Mouse (Mus musculus) neural tube, embryonic 11.5 days (tissue): ENCODE data around the gene Camta1. TPM values are rescaled to one million over a fixed set of nuclear protein-coding genes. Genes with fewer than 3 reads are reported as not detected.

Source experiments
- ATAC-seq: fragments of 200-750 bp; cut with Nextera tagmentation; 2 replicates; pipeline ENCODE4 v1.8.0; 2017; ENCODE audit warnings: moderate number of reproducible peaks, mild to moderate bottlenecking, moderate TSS enrichment, moderate library complexity; ENCODE audit not compliant: insufficient read depth, low FRiP score, low TSS enrichment
- DNase-seq: peaks from one replicate; pipeline ENCODE4 v3.0.0-alpha.2; 2015; ENCODE audit warnings: low spot score
- H3K27ac ChIP-seq: fragments of 300-500 bp; sonication (generic); 2 replicates; pipeline ENCODE4 v1.5.1; 2014; ENCODE audit warnings: low read depth, mild to moderate bottlenecking, low read length
- H3K27me3 ChIP-seq: fragments of 300-500 bp; sonication (generic); 2 replicates; pipeline ENCODE4 v1.6.1; 2014; ENCODE audit warnings: mild to moderate bottlenecking, low read length, mixed read lengths; ENCODE audit not compliant: control insufficient read depth, insufficient read depth
- H3K36me3 ChIP-seq: fragments of 300-500 bp; sonication (generic); 2 replicates; pipeline ENCODE4 v1.6.1; 2014; ENCODE audit warnings: mild to moderate bottlenecking, low read length, moderate library complexity, mixed read lengths; ENCODE audit not compliant: control insufficient read depth, insufficient read depth
- H3K4me1 ChIP-seq: fragments of 300-500 bp; sonication (generic); 2 replicates; pipeline ENCODE4 v1.6.1; 2014; ENCODE audit warnings: low read length, mixed read lengths; ENCODE audit not compliant: control insufficient read depth, insufficient read depth
- H3K4me2 ChIP-seq: fragments of 300-500 bp; sonication (generic); 2 replicates; pipeline ENCODE4 v1.6.1; 2014; ENCODE audit warnings: low read depth, mild to moderate bottlenecking, moderate library complexity
- H3K4me3 ChIP-seq: fragments of 300-500 bp; sonication (generic); 2 replicates; pipeline ENCODE4 v1.5.1; 2014; ENCODE audit warnings: low read depth, low read length
- H3K9ac ChIP-seq: fragments of 300-500 bp; sonication (generic); 2 replicates; pipeline ENCODE4 v1.6.1; 2014; ENCODE audit warnings: mild to moderate bottlenecking, low read length
- H3K9me3 ChIP-seq: fragments of 300-500 bp; sonication (generic); 2 replicates; pipeline ENCODE4 v1.6.1; 2016; ENCODE audit warnings: low read length; ENCODE audit not compliant: control insufficient read depth
- WGBS: fragments of 180-500 bp; shearing (Covaris S2); extraction: QIAGEN DNeasy Blood & Tissue Kit; methylation state at CpG from one replicate; pipeline ENCODE4 v1.1.7; 2014; 5-methylcytosine and 5-hydroxymethylcytosine counted together
- polyA plus RNA-seq: library from polyadenylated mRNA; unstranded; fragments of >200 nt; fragmentation: Nextera tagmentation; extraction: Ambion mirVana; gene quantifications from 2 replicates; pipeline ENCODE4 v1.2.1, GENCODE M21; 2014

Camta1 gene
- polyA plus RNA-seq, 1 experiment from 2014 or later = 131 TPM

DNA sequence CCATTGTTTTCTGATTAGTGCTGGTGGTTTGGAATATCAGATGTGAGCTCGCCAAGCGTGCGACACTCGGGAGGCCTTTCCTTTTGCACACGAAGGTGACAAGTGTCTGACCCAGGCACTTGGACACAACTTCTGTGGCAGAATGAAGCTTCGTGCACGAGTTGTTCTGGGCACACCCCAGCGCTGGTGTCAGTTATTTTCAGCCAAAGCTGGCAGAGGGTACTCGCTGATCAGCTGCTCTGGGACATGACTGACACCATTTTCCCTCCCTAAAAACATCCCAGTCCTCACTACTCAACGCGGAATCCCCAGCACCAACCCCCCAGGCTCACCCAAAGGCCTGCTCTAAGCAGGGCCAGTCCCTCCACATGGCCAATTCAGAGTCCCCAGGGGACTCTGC is 423.8 kb downstream of the Camta1 start:
- H3K4me1 ChIP-seq = peaks cover 6% of the 10 kb centered on the region; the same call in 1 of the 2 replicates
- WGBS = 77% methylated on average over 11 of the region's 11 CpGs
- no peaks in the 10 kb centered on the region for H3K27me3 ChIP-seq
- ATAC-seq (no peak), DNase-seq (no peak)
- no peak overlapping the region for H3K4me3 ChIP-seq
- H3K9ac ChIP-seq = no peak overlapping the region
- H3K27ac ChIP-seq = no peak overlapping the region
- H3K9me3 ChIP-seq = no peaks in the 10 kb centered on the region
- H3K36me3 ChIP-seq = no peaks in the 10 kb centered on the region
- H3K4me2 ChIP-seq = no peak overlapping the region

DNA sequence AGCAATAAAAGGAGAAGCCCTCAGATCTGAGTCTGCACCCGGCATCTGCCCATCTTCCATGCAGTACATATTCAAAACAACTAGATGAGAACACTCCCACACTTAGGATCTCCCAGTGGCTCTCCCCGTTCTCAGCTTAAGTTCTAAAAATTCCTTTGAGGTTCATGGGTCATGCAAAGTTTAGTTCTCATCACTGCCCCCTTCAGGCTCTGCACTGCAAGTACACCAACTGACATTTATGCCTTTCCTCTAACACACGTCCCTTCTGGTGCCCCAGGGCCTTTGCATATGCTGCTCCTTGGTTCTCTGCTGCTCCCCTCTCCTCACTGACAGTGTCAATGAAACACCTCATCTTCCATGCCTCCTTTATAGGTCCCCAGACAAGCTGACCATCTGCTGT is 436.5 kb downstream of the Camta1 start:
- H3K4me1 ChIP-seq = no peaks in the 10 kb centered on the region

DNA sequence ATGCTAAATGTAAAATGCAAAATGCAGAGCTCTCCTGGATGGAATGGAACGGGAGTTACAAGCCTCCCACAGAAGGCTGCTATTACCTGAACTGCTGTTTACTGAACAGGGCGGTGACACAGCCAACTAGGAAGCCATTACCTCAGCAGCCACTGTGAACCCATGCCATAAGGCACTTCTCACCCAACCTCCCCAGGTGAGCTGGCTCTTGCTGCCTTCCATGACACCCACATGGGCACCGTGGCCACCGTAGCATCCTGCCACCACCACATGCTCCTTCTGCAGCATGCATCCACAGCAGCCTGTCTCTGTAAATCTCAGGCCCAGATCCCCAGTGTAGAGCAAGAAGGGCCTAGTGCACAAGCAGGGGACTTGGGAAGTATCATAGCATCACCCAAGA is 438.8 kb downstream of the Camta1 start:
- no peak overlapping the region for H3K27ac ChIP-seq
- DNase-seq (no peak), ATAC-seq (no peak)
- H3K9me3 ChIP-seq = no peaks in the 10 kb centered on the region
- 90% methylated on average over 4 of the region's 4 CpGs for whole genome bisulfite sequencing
- no peaks in the 10 kb centered on the region for H3K4me1 ChIP-seq
- no peak overlapping the region for H3K4me3 ChIP-seq
- no peaks in the 10 kb centered on the region for H3K36me3 ChIP-seq
- no peak overlapping the region for H3K9ac ChIP-seq
- no peak overlapping the region for H3K4me2 ChIP-seq
- no peaks in the 10 kb centered on the region for H3K27me3 ChIP-seq

More for the DNA sequence above, 436.5 kb downstream of the Camta1 start:
- DNase-seq = no peak
- no peak overlapping the region for H3K4me3 ChIP-seq
- H3K9me3 ChIP-seq = no peaks in the 10 kb centered on the region; the same call in 1 of the 2 replicates
- H3K36me3 ChIP-seq = no peaks in the 10 kb centered on the region
- no peak overlapping the region for H3K4me2 ChIP-seq
- 80% methylated on average over 3 of the region's 3 CpGs for WGBS
- H3K9ac ChIP-seq = no peak overlapping the region
- no peak for ATAC-seq
- H3K27me3 ChIP-seq = no peaks in the 10 kb centered on the region
- H3K27ac ChIP-seq = no peak overlapping the region

DNA sequence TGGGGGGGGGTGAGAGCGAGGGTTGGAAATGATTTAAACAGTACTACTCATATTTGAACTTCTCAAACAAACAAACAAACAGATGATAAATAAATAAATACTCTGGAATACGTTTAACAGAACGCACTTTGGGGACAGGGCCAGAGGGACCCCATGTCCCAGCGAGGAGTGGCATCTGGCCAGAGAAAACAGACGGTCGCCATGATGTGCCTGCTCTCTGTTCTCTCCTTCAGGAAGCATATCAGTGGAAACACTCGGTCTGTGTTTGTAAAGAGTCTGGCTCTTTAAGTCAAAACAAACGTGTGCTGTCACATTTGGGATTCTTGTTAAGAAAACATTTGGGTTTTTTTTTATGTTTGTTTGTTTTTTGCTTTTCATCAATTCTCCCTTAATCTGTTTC is 439.3 kb downstream of the Camta1 start:
- Histone ChIP-seq H3K4me3 (no peak overlapping the region), H3K9me3 (no peaks in the 10 kb centered on the region)
- DNase-seq = no peak

DNA sequence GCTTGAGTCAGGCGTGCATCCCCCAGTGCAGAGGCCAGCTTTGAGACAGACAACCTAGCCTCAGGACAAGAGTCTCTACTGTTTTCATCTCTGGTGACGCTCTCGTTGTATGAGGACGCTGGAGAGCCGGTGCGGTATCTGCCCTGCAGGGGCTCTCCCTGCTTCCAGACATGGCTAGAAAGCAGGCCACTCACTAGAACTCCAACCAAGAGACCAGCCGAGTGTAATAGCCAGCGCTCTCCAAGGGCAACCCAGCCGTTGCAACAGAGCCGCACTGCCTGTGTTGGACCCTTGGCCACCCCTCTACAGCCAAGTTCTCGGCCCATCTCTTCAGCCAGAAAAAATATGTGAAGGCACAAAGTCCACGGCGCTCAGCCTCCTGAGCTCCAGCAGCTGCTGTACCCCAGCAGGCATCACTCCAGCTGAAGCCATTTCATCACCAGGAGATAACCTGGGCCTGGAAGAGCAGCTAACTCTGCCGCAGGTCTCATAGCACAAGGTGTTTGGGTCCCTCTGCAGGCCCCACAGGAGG is 443.3 kb downstream of the Camta1 start:
- H3K36me3 ChIP-seq = no peaks in the 10 kb centered on the region
- H3K4me1 ChIP-seq = no peaks in the 10 kb centered on the region
- no peaks in the 10 kb centered on the region for H3K9me3 ChIP-seq
- whole genome bisulfite sequencing = 73% methylated on average over 14 of the region's 14 CpGs
- ATAC-seq (no peak), DNase-seq (no peak)
- H3K9ac ChIP-seq = no peak overlapping the region
- no peak overlapping the region for H3K4me2 ChIP-seq
- H3K4me3 ChIP-seq = no peak overlapping the region
- no peaks in the 10 kb centered on the region for H3K27me3 ChIP-seq
- H3K27ac ChIP-seq = no peak overlapping the region

More for the DNA sequence above, 439.3 kb downstream of the Camta1 start:
- Histone ChIP-seq H3K4me2 (no peak overlapping the region), H3K4me1 (no peaks in the 10 kb centered on the region), H3K27ac (no peak overlapping the region), H3K9ac (no peak overlapping the region), H3K27me3 (no peaks in the 10 kb centered on the region), H3K36me3 (no peaks in the 10 kb centered on the region)
- no peak for ATAC-seq
- WGBS = 48% methylated on average over 8 of the region's 8 CpGs

DNA sequence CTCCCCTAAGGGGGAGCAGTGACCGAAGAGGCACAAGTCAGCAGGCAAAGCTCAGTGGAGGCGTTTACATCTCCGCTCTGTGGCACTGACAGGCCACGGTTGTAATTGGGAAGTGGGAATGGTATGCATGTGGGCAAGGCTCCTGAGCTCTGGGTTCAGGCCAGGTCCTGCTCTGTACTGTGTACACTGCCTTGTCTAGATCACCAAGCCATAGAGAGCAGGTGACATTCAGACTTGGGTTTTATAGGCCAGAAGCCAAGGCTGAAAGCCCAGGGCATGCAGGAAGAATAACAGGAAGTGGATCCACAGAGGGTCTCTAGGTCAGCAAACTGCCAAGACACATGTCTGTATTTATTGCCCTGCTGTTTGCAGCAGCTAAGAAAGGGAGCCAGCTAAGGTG is 445.9 kb downstream of the Camta1 start:
- Histone ChIP-seq H3K36me3 (no peaks in the 10 kb centered on the region), H3K4me3 (no peak overlapping the region), H3K27ac (no peak overlapping the region), H3K4me1 (no peaks in the 10 kb centered on the region), H3K9me3 (no peaks in the 10 kb centered on the region), H3K4me2 (no peak overlapping the region), H3K27me3 (no peaks in the 10 kb centered on the region), H3K9ac (no peak overlapping the region)
- WGBS = 78% methylated on average over 4 of the region's 4 CpGs
- no peak for DNase-seq
- no peak for ATAC-seq

DNA sequence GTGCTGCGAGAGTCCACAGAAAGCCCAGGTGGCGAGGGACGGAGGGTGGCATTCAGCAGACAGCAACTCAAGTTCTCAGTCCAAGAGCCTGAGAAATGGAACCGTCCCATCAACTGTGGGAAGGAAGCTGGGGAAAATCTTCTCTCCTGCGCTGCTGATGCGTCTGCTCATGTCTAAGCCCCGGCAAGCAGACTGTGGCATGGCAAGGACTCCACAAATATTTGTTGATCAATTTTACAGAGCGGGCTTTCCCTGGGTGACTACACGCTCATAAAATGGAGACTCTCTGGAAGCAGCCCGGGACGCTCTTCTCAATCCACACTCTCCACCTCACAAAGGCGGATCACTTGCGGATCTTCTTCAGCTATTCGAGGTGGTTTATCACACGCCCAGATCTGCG is 446.3 kb downstream of the Camta1 start:
- H3K27me3 ChIP-seq = no peaks in the 10 kb centered on the region
- no peak for ATAC-seq
- WGBS = 91% methylated on average over 16 of the region's 16 CpGs
- H3K9me3 ChIP-seq = no peaks in the 10 kb centered on the region
- no peak overlapping the region for H3K4me3 ChIP-seq
- no peaks in the 10 kb centered on the region for H3K36me3 ChIP-seq
- no peak overlapping the region for H3K27ac ChIP-seq
- H3K4me2 ChIP-seq = no peak overlapping the region
- H3K9ac ChIP-seq = no peak overlapping the region
- H3K4me1 ChIP-seq = no peaks in the 10 kb centered on the region
- no peak for DNase-seq

DNA sequence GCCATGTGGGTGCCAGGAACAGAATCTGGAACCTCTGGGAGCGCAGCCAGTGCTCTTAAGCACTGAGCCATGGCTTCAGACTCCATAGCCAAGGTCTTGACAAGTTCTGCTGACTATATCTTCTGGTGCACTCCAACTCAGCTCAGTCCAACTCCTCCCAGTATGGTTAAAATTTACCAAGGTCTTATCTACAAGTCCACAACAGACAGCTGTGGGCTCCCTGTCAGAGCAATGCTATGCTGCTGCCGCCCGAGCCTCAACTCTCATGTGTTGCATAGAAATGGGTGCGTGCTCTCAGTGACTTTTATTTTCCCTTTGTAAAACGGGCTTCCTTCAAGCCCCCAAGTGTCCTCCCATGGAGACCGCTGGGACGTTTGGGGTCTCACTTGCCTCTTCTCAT is 446.7 kb downstream of the Camta1 start:
- H3K9me3 ChIP-seq = no peaks in the 10 kb centered on the region
- 90% methylated on average over 7 of the region's 7 CpGs for WGBS

DNA sequence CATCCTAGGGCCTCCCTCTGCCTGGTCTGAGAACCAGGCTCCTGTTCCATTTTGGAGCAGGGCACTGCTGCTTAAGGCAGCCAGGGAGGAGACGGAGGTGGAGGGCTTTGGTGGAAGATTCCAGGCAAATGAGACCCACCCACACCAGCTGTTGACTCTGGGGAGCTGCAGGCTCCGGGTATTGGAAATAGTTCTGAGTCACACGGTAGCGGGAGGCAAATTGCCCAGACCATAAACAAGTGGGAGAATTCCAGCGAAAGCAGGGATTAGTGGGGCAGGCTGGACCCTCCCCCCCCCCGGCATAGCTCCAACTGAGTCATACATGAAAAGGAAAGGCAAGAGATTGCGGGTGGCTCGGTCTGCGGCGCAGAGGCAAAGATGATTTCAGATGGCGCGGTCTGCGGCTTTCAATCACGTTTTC is 450.0 kb downstream of the Camta1 start:
- H3K9ac ChIP-seq = no peak overlapping the region
- ATAC-seq (no peak), DNase-seq (no peak)
- no peaks in the 10 kb centered on the region for H3K9me3 ChIP-seq
- no peak overlapping the region for H3K4me2 ChIP-seq
- no peak overlapping the region for H3K27ac ChIP-seq
- H3K27me3 ChIP-seq = no peaks in the 10 kb centered on the region
- no peaks in the 10 kb centered on the region for H3K4me1 ChIP-seq
- WGBS = 31% methylated on average over 14 of the region's 14 CpGs
- no peaks in the 10 kb centered on the region for H3K36me3 ChIP-seq
- no peak overlapping the region for H3K4me3 ChIP-seq

More for the DNA sequence above, 446.7 kb downstream of the Camta1 start:
- no peak overlapping the region for H3K4me3 ChIP-seq
- no peak overlapping the region for H3K4me2 ChIP-seq
- no peaks in the 10 kb centered on the region for H3K27me3 ChIP-seq
- no peaks in the 10 kb centered on the region for H3K36me3 ChIP-seq
- no peaks in the 10 kb centered on the region for H3K4me1 ChIP-seq
- no peak for ATAC-seq
- H3K9ac ChIP-seq = no peak overlapping the region
- DNase-seq = no peak
- H3K27ac ChIP-seq = no peak overlapping the region
